ENCODE assay signal across 7 mouse cellular contexts in genomic region chr3:40951365-40951764, GRCm38 (mm10). TPM values are rescaled to one million over a fixed set of nuclear protein-coding genes. Genes with fewer than 3 reads are reported as not detected.
DNase-seq lines count a peak whose midpoint lies in the region; ATAC-seq and TF ChIP-seq lines count a peak whose summit lies in the region.

No protein-coding gene starts in this region.

- 12% methylated on average over 7 of the region's 7 CpGs for WGBS in thymus, adult 2 months
- 11% methylated on average over 7 of the region's 7 CpGs for WGBS in heart, embryonic 16.5 days
- WGBS in liver, embryonic 14.5 days (ENCODE audit: insufficient replicate concordance), result 9% methylated on average over 7 of the region's 7 CpGs

- peak overlapping the region; percentile 88 for H3K9ac ChIP-seq in heart, embryonic 16.5 days (ENCODE audit: low read length)
- H3K9ac ChIP-seq in liver, embryonic 14.5 days (replicated peaks), result peak overlapping the region; percentile 92

- TF ChIP-seq EP300 in liver, embryonic 14.5 days (IDR thresholded peaks at IDR 0.05; ENCODE audit: low read depth), result no peak

- H3K27ac ChIP-seq in thymus, adult 2 months (ENCODE audit: control insufficient read depth, insufficient read depth, low read length), result no peak overlapping the region
- H3K27ac ChIP-seq in heart, embryonic 16.5 days (ENCODE audit: low read length), result peak overlapping the region; percentile 90
- H3K27ac ChIP-seq in liver, embryonic 14.5 days, result no peak overlapping the region

- H3K4me1 ChIP-seq in thymus, adult 2 months (replicated peaks; ENCODE audit: control insufficient read depth, insufficient read depth, low read length), result peaks cover 3% of the 10 kb centered on the region
- H3K4me1 ChIP-seq in heart, embryonic 16.5 days (ENCODE audit: control insufficient read depth, insufficient read depth, low read length), result peaks cover 4% of the 10 kb centered on the region
- H3K4me1 ChIP-seq in liver, embryonic 14.5 days (replicated peaks; ENCODE audit: control insufficient read depth in 2 of 2, insufficient read depth in 2 of 2, low read length in 1 of 2), result peaks cover 6 to 8% of the 10 kb centered on the region in 2 experiments

- H3K4me2 ChIP-seq in heart, embryonic 16.5 days (ENCODE audit: low read depth, low read length), result peak overlapping the region; percentile 96
- peak overlapping the region; percentile 95 for H3K4me2 ChIP-seq in liver, embryonic 14.5 days (ENCODE audit: low read depth)

- H3K27me3 ChIP-seq in thymus, adult 2 months (ENCODE audit: control insufficient read depth, insufficient read depth, low read length), result no peaks in the 10 kb centered on the region
- H3K27me3 ChIP-seq in heart, embryonic 16.5 days (ENCODE audit: control insufficient read depth, insufficient read depth, low read length), result no peaks in the 10 kb centered on the region
- peaks cover 4% of the 10 kb centered on the region for H3K27me3 ChIP-seq in liver, embryonic 14.5 days (ENCODE audit: control insufficient read depth, insufficient read depth, low read length)

- DNase-seq in thymus, adult 2 months, result peak; percentile 8
- DNase-seq in thymus, postnatal 25 days, result no peak
- peak; percentile 22 for DNase-seq in c-Kit-negative CD71-positive TER-119-positive erythroid progenitor cells, embryonic 14.5 days (ENCODE audit: low read depth, low spot score)
- peak; percentile 30 to 58 (median 37) for DNase-seq in liver, embryonic 14.5 days (ENCODE audit: low read depth in 3 of 3, low spot score in 3 of 3)
- DNase-seq in retina, postnatal 1 day, result peak; percentile 49
- no peak for DNase-seq in left cerebral cortex, adult 9 months (ENCODE audit: low spot score in 2 of 2)

- TF ChIP-seq POLR2A in thymus, adult 2 months (IDR thresholded peaks at IDR 0.05; ENCODE audit: control insufficient read depth, extremely low read depth, insufficient read depth, low read length, poor library complexity), result no peak

- H3K36me3 ChIP-seq in thymus, adult 2 months (ENCODE audit: control insufficient read depth, insufficient read depth, low read length), result no peaks in the 10 kb centered on the region
- H3K36me3 ChIP-seq in heart, embryonic 16.5 days (ENCODE audit: control insufficient read depth, insufficient read depth), result no peaks in the 10 kb centered on the region
- H3K36me3 ChIP-seq in liver, embryonic 14.5 days (replicated peaks; ENCODE audit: control insufficient read depth, insufficient read depth, low read depth), result no peaks in the 10 kb centered on the region

- TF ChIP-seq CTCF in thymus, adult 2 months (IDR thresholded peaks at IDR 0.05; ENCODE audit: borderline replicate concordance, control insufficient read depth, extremely low read depth, insufficient read depth, low read length, poor library complexity), result no peak
- TF ChIP-seq CTCF in liver, embryonic 14.5 days (IDR thresholded peaks at IDR 0.05; ENCODE audit: low read depth), result peak; percentile 40; the same call in 1 of the 2 replicates

- ATAC-seq in heart, embryonic 16.5 days (replicated peaks; ENCODE audit: extremely low read depth, insufficient read depth, low FRiP score), result no peak
- ATAC-seq in liver, embryonic 14.5 days (ENCODE audit: insufficient read depth), result no peak

- no peaks in the 10 kb centered on the region for H3K9me3 ChIP-seq in heart, embryonic 16.5 days (replicated peaks; ENCODE audit: control insufficient read depth, low read length)
- H3K9me3 ChIP-seq in liver, embryonic 14.5 days (ENCODE audit: control insufficient read depth, low read length), result no peaks in the 10 kb centered on the region

- H3K4me3 ChIP-seq in thymus, adult 2 months (ENCODE audit: control insufficient read depth, insufficient read depth, low read length), result peak overlapping the region; percentile 10; the same call in 1 of the 2 replicates
- peak overlapping the region; percentile 91 for H3K4me3 ChIP-seq in heart, embryonic 16.5 days (ENCODE audit: low read length)
- H3K4me3 ChIP-seq in liver, embryonic 14.5 days (ENCODE audit: insufficient read depth in 1 of 2, low read depth in 2 of 2, low read length in 2 of 2), result peak overlapping the region; percentile 88 to 90

RNA-seq across cellular contexts. Expression of gene Larp1b, which starts 1.7 kb away (rescaled TPM):
- polyA plus RNA-seq in thymus, adult 2 months (2012; rRNA removed), result 4.8 and 5.0 TPM in 2 replicates
- polyA plus RNA-seq in heart, embryonic 16.5 days (2015; fragmentation: Nextera tagmentation; extraction: Ambion mirVana), result 14.0 and 16.1 TPM in 2 replicates
- 4.4 and 9.0 TPM in 2 replicates for polyA plus RNA-seq in liver, embryonic 14.5 days (2012; rRNA removed)
- polyA plus RNA-seq in liver, embryonic 14.5 days (2014; fragmentation: Nextera tagmentation; extraction: Ambion mirVana), result 7.5 and 9.3 TPM in 2 replicates

RNA-seq across cellular contexts. Expression of gene 1700034I23Rik, which starts 49.0 kb away (rescaled TPM):
- polyA plus RNA-seq in thymus, adult 2 months (2012; rRNA removed), result 0.04 TPM in 1 of 2 replicates, not detected in the other
- 0.17 TPM in 2 replicates for polyA plus RNA-seq in heart, embryonic 16.5 days (2015; fragmentation: Nextera tagmentation; extraction: Ambion mirVana)
- not detected in 2 replicates for polyA plus RNA-seq in liver, embryonic 14.5 days (2012; rRNA removed)
- polyA plus RNA-seq in liver, embryonic 14.5 days (2014; fragmentation: Nextera tagmentation; extraction: Ambion mirVana), result 0.05 TPM in 1 of 2 replicates, not detected in the other

Comparison
In these comparisons a context has a peak if more than half of its experiments do, and no peak if none do; other contexts are left out.
1. DNase-seq: peak in thymus, adult 2 months (single experiment), c-Kit-negative CD71-positive TER-119-positive erythroid progenitor cells, embryonic 14.5 days (single experiment), liver, embryonic 14.5 days (3 of 3) and retina, postnatal 1 day (single experiment); none in thymus, postnatal 25 days (single experiment) and left cerebral cortex, adult 9 months (0 of 2).
2. H3K4me3 ChIP-seq: peak in every context shown above with its lines; median percentile 91 in heart, embryonic 16.5 days; 89 in liver, embryonic 14.5 days; 10 in thymus, adult 2 months.